Mouse (Mus musculus) testis, postnatal 10 days (tissue): ENCODE results near the gene Rasef.
"Not testable (repeated sequence)": the region's sequence is repeated elsewhere in the genome, so short reads cannot be mapped to it uniquely, and the experiment has no call there.

Source experiments
- DNase-seq: peaks from one replicate; pipeline ENCODE4 v3.0.0; 2021; ENCODE audit warnings: low spot score

Rasef gene

GRCm38 (mm10) chr4:73790260-73791185, at the start of gene Rasef:
TSS of gene Rasef (minus strand) at chr4:73790994.
- DNase-seq: peak; percentile 49

GRCm38 (mm10) chr4:73826587-73826986, 35.8 kb upstream of the Rasef start:
- DNase-seq: no peak

- DNase-seq: no peak
These were observed 369 bp upstream of the Rasef start for GRCm38 (mm10) chr4:73791186-73791540.

- DNase-seq: no peak
These were observed 1.3 kb downstream of the Rasef start for GRCm38 (mm10) chr4:73789534-73789933.

- no peak for DNase-seq
These were observed 2.6 kb downstream of the Rasef start for GRCm38 (mm10) chr4:73788076-73788730.

GRCm38 (mm10) chr4:73784147-73784546, 6.6 kb downstream of the Rasef start:
- DNase-seq: no peak

- DNase-seq: no peak
These were observed 9.7 kb downstream of the Rasef start for GRCm38 (mm10) chr4:73781061-73781460.

- no peak for DNase-seq
These were observed 15.5 kb downstream of the Rasef start for GRCm38 (mm10) chr4:73775266-73775665.

GRCm38 (mm10) chr4:73773831-73774810, 16.7 kb downstream of the Rasef start:
- no peak for DNase-seq

- DNase-seq: no peak
These were observed 18.8 kb downstream of the Rasef start for GRCm38 (mm10) chr4:73772028-73772427.

- DNase-seq: no peak
These were observed 20.2 kb downstream of the Rasef start for GRCm38 (mm10) chr4:73770592-73770991.

GRCm38 (mm10) chr4:73768156-73768555, 22.6 kb downstream of the Rasef start:
- no peak for DNase-seq

GRCm38 (mm10) chr4:73748219-73748618, 42.6 kb downstream of the Rasef start:
- no peak for DNase-seq

- DNase-seq: no peak
These were observed 51.4 kb downstream of the Rasef start for GRCm38 (mm10) chr4:73739439-73739838.

- DNase-seq: no peak
These were observed 71.0 kb downstream of the Rasef start for GRCm38 (mm10) chr4:73719819-73720218.

- DNase-seq: no peak
These were observed 72.0 kb downstream of the Rasef start for GRCm38 (mm10) chr4:73718761-73719160.

- DNase-seq: not testable (repeated sequence)
These were observed 107.6 kb downstream of the Rasef start, which contains the start of gene Gm428 for GRCm38 (mm10) chr4:73683216-73683615. TSS of gene Gm428 (plus strand) at chr4:73683516.

- not testable (repeated sequence) for DNase-seq
These were observed 122.7 kb downstream of the Rasef start, which contains the start of gene Gm11239 for GRCm38 (mm10) chr4:73668054-73668453. TSS of gene Gm11239 (plus strand) at chr4:73668354.
